Mouse (Mus musculus) layer of hippocampus, adult 2 months (tissue): ENCODE data around the gene Gm49342. TPM values are rescaled to one million over a fixed set of nuclear protein-coding genes. Genes with fewer than 3 reads are reported as not detected.
"Not testable (repeated sequence)": the region's sequence is repeated elsewhere in the genome, so short reads cannot be mapped to it uniquely, and the experiment has no call there.

Experiments
- DNase-seq, 2 experiments: peaks; one replicate each; pipeline ENCODE4 v3.0.0; 2022; ENCODE audit warnings: low spot score in 2 of 2
- H3K27ac ChIP-seq: fragments of 200-600 bp; 2 replicates; pipeline ENCODE4 v1.8.1; 2022
- H3K4me3 ChIP-seq: fragments of 200-600 bp; 2 replicates; pipeline ENCODE4 v1.8.1; 2022; ENCODE audit warnings: mild to moderate bottlenecking
- CTCF ChIP-seq: fragments of 200-600 bp; conservative IDR thresholded peaks from 2 replicates; pipeline ENCODE4 v1.8.1; 2022; ENCODE audit warnings: antibody characterized with exemption, mild to moderate bottlenecking, moderate library complexity
- total RNA-seq, 2 experiments: library from RNA; stranded (reverse); gene quantifications; 2 replicates each; pipeline ENCODE4 v1.2.3; 2021

Gm49342 gene
- total RNA-seq, 2 experiments from 2014 or later, result 5.2 to 12.0 TPM

DNA sequence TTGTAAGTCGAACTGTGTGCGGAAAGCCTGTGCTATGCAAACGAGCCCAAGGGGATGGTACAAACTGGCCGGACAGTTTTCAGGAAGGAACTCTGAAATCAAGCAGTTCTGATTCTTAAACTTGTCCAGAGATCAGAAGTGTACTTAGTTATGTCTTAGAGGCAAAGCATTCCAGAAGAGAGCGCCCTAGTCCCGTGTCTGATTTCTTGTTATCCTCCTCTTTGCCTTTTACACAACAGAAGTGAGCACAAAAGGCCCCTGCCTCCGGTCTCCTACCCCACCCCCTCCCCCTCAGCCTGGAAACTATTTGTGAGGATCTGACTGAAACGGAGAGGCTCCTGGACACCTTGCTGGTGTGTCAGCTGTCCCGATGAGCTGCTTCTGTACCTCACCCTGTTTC is 32.4 kb downstream of the Gm49342 start:
- no peak for DNase-seq
- Histone ChIP-seq H3K4me3 (no peak overlapping the region), H3K27ac (peak overlapping the region; percentile 36; the same call in 1 of the 2 replicates)
- peak; percentile 49 for TF ChIP-seq CTCF

DNA sequence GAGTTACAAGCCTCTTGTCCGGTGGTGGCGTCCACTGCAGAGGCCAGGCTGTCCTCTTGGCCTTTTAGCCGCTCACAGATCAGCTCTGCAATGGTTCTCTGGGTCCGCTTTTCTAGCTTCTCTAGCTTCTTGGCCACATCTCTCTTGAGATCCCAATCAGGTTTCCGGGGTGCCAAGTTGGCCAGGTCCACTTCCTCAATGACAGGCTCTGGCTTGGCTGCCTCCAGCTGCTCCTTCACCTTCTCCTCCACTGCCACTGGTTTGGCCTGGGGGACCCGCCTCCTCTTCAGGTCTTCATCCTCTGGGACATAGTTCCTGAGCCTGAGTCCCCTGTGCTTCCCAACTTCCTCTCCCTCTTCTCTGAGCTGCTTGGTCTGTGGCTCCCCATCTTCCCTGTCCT is 34.1 kb downstream of the Gm49342 start:
- DNase-seq, H3K4me3 ChIP-seq, H3K27ac ChIP-seq: not testable (repeated sequence)

DNA sequence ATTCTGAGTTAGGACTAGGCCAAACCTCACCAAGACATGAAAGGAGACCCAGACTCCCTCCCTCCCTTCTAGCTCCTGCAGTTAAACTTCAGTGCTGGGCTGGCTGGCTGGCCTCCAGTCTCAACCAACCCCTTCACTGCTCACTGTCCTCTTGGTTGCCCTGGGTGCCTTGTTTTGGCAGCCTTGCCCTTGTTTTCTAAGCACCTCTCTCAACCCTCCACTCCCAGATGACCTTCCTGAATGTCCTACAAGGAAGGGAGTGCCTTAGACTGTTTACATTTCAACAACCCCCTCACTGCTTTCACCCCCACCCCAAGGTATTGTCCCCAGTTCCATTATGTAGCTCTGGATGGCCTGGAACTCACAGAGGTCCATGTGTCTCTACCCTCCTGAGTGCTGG is 35.3 kb downstream of the Gm49342 start:
- H3K27ac ChIP-seq, result no peak overlapping the region
- H3K4me3 ChIP-seq, result no peak overlapping the region
- no peak for TF ChIP-seq CTCF
- no peak for DNase-seq

DNA sequence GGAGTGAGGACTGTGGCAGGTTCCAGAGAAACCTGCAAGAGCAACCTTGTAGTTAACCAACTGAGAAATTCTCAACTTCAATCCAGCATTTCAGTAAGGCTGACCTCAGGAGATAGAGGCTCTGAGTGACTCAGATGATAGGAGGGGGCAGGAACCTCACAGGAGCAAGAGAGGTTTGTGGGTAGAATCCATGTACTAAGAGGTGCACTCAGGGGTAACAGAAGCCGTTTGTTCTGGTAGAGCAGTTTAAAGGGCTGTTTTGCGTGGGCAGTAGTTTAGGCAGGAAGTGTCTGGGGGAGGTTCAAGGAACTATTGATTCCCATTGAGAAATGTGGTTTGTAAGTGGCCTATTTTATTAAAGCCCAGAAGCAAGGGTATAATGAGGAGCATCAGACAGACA is 36.9 kb downstream of the Gm49342 start:
- H3K27ac ChIP-seq, result no peak overlapping the region
- no peak for DNase-seq
- H3K4me3 ChIP-seq, result no peak overlapping the region
- no peak for TF ChIP-seq CTCF

DNA sequence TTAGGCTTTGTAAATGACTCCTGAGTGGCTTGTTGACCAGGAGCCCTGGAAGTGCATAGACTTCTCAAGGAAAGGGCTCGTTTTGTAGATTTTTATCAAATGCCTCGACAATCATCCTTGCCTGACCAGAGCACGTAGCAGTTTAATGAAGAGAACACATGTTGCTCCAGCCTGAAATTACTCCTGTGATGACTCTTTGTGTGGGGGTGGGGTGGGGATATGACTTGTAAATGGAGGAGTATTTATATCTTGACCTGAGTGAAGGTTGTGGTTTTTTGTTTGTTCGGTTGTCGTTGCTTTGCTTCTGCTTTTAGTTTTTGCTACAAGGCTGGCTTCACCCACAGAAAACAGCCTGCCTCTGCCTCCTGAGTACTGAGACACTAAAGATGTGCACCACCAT is 37.5 kb downstream of the Gm49342 start:
- no peak for TF ChIP-seq CTCF
- Histone ChIP-seq H3K4me3 (no peak overlapping the region), H3K27ac (no peak overlapping the region)
- no peak for DNase-seq

DNA sequence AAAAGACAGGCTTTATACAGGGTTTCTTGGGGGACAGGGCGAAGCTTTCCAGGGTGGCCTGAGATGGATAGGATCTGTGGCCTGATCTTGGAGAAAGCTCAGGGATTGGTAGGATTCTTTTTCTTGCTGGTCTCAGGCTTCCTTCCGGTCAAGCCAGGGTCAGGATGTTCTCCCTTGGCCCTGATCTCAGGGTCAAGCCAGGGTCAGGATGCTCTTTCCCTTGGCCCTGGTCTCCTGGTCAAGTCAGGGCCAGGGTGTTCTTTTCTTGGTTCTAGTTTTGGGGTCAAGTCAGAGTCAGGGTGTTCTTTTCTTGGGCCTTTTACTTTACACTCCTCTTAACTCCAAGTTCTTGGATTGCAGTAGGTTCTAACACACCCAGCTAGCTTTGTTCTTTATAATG is 43.4 kb downstream of the Gm49342 start:
- no peak overlapping the region for H3K4me3 ChIP-seq
- H3K27ac ChIP-seq, result no peak overlapping the region
- no peak for DNase-seq
- no peak for TF ChIP-seq CTCF

DNA sequence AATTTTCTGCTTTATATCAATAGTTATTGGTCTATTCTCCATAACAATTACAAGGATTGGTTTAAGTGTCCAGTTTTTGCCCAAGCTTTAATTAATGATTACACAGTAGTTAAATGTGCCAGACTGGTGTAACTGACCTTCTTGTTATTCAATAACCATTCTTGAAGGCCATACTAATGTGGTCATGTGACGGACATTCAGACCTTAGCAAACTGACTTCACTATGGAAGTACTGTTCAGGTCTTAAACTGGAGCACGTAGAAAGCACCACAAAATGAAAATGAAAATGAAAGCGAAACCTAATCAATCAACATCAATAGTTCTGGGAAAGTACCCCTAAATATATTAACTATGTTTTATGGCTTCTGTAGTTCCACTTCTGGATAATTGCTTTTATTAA is 46.7 kb downstream of the Gm49342 start:
- DNase-seq, result no peak
- no peak overlapping the region for H3K27ac ChIP-seq
- no peak for TF ChIP-seq CTCF
- no peak overlapping the region for H3K4me3 ChIP-seq

DNA sequence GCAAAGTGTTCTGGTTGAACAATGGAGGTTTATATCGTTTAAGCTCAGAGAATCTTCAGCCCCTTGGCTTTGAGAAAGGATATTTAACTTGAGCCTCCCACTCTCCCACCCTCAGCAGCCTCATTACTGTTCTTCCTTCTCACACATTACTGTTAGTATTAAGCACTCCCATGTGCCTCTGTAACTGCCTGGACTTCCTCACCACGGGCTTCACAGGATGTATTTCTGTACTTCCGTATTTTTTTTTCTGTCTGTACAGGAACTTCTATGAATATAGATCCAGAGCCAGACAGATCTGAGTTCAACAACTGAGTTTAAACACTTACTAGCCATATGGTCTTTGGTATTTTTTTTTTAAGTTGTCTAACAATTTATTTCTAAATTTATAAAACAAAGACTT is 52.8 kb downstream of the Gm49342 start:
- no peak for DNase-seq
- peak overlapping the region; percentile 75 for H3K27ac ChIP-seq
- no peak overlapping the region for H3K4me3 ChIP-seq
- TF ChIP-seq CTCF, result no peak

DNA sequence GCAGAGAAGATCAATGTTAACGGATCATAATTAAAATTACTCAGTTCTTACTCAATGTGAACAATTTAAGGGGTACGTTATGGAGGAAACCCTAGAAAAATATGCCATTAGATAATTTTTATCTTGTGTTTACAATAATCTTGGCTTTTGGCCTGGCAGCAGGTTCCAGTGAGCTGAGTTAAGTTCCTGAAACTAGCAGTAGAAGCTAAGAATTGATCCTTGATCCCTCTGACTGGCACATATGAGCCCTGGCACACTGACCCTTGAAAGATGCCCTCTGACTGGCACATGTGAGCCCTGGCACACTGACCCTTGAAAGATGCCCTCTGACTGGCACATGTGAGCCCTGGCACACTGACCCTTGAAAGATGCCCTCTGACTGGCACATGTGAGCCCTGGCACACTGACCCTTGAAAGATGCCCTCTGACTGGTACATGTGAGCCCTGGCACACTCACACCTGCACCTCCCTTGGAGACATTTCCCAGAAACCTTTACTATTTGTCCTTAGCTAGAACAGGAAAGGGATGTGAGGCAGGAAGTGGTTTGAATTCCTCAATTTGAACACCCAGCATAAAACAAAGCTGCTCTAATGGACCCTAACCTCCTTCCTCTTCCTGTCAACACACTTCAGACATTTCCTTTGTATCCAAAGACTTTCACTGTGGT is 53.8 kb downstream of the Gm49342 start:
- Histone ChIP-seq H3K4me3 (no peak overlapping the region), H3K27ac (peak overlapping the region; percentile 75)
- TF ChIP-seq CTCF, result no peak
- no peak for DNase-seq

DNA sequence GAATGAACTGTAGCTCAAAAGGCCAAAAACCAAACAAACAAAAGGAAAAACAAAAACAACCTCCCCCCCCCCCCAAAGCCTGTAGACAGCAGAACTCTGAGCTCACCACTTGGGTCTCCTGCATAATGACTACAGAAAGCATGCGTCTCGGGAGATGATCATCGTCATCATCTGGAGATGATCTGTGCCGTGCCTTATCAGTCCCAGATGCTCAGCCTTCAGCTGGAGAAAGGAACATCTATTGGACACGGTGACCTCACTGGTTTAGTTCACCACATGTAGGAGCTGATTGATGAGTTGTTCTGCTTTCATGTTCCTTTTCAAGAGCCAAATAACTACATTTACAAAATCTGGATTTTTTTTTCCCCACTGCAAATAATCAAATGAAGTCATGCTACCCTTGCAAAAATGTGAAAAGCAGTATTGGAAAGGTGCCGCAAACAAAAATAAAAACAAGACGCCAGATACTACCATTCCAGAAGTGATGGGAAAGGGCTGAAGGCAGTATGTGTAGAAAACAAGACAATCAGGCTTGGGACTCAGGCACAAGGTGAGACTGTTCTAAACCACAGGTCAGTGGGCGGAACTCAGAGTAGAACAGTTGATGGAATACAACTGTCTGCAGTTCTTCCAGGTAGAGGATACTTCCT is 63.0 kb downstream of the Gm49342 start, which contains the start of gene Rnase10:
Rnase10 (plus strand) TSS at position 600 of the 650 bp plus-strand sequence.
- Histone ChIP-seq H3K27ac (peak within 1 kb of the TSS; percentile 73), H3K4me3 (no peak within 1 kb of the TSS)
- no peak for TF ChIP-seq CTCF
- DNase-seq, result no peak

DNA sequence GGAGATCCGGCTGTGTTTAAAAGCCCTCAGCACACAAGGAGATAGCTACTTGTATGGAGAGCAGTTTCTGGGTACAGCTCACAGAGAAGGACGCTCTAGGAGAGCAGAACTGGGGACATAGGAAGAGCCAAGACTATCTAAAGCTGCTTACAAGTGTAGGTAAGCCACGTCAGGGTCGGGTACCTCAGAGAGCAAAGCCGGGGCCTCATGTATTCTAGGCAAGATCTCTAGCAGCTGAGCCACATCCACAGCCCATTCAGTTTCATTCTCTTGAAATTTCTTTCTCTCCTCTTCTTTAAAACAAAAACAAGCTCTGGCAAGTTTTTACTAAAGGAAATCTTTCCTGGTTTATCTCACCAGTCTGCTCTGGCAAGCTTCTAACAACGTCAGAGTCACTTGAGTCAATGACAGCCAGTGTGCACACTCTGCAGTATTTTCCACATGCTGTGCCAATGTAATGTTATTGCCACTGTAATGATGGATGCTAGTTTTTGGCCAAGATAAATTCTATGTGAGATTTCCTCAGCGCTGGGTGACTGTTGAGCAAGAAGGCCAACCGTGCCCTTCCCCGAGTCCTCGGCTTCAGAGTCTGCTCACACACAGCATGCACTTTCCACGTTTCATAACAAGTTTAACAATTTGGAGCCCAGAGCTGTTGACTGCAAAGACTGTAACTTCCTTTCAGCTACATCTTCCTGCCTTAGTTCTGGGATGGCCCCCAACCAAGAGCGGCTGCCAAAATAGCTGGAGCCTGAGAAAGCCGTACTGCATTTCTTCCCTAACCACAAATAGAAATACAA is 63.8 kb downstream of the Gm49342 start:
- H3K4me3 ChIP-seq, result no peak overlapping the region
- peak; percentile 8 to 11 for DNase-seq
- peak overlapping the region; percentile 73 for H3K27ac ChIP-seq
- no peak for TF ChIP-seq CTCF

DNA sequence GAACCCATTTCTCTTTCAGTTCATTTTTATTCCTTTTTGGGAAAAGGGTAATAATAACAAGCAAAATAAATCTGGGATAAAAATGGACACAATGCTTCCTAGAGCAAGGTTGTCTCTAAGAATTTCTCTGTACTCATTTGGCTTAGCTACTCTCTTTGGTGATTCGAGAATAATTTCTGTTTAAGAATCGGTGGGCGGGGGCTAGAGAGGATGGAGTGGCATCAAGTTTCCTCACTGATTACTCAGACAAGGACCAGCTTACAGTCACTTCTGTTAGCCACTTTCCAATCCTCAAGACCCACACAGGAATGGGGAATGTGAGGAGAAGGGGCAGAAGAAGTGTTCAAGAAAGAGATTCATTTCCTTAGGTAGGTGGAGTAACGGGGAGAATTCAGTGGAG is 64.5 kb downstream of the Gm49342 start:
- no peak for TF ChIP-seq CTCF
- Histone ChIP-seq H3K4me3 (no peak overlapping the region), H3K27ac (peak overlapping the region; percentile 73)
- no peak for DNase-seq

DNA sequence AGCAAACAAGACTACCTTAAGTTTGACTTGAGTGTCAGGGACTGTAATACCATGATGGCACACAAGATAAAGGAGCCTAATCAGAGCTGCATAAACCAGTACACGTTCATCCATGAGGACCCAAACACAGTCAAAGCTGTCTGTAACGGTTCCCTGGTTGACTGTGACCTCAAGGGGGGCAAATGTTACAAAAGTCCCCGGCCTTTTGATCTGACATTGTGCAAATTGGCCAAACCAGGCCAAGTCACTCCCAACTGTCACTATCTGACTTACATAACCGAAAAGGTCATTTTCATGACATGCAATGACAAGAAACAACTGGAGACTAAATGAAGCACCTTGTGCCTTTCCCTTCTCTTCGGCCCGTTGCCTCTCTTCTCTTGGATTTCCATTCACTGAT is 65.3 kb downstream of the Gm49342 start:
- Histone ChIP-seq H3K4me3 (no peak overlapping the region), H3K27ac (no peak overlapping the region)
- no peak for DNase-seq
- TF ChIP-seq CTCF, result no peak

Other genes starting within 250 kb of the Gm49342 start
- not detected for gene Olfr748, start 237.1 kb upstream of the Gm49342 start, total RNA-seq
- gene Olfr749, start 199.4 kb upstream of the Gm49342 start, total RNA-seq, result not detected
- 10 to 100 TPM; 67.0 to 69.7 TPM for gene Ttc5, start 159.0 kb upstream of the Gm49342 start, total RNA-seq
- gene Ccnb1ip1, start 136.8 kb upstream of the Gm49342 start, total RNA-seq, result not detected
- 10 to 100 TPM; 27.5 to 31.9 TPM for gene Parp2, start 136.7 kb upstream of the Gm49342 start, total RNA-seq
- gene Tep1, start 74.0 kb upstream of the Gm49342 start, total RNA-seq, result 1 to 10 TPM; 2.4 to 3.2 TPM
- gene Klhl33, start 47.0 kb upstream of the Gm49342 start, total RNA-seq, result 1 to 10 TPM; 5.4 to 5.9 TPM
- 10 to 100 TPM; 35.0 to 36.0 TPM for gene Osgep, start 19.6 kb upstream of the Gm49342 start, total RNA-seq
- gene Apex1, start 19.5 kb upstream of the Gm49342 start, total RNA-seq, result 10 to 100 TPM; 70.3 to 73.4 TPM
- gene Pip4p1, start 13.7 kb upstream of the Gm49342 start, total RNA-seq, result 10 to 100 TPM; 92.9 to 95.6 TPM
- 10 to 100 TPM; 14.0 to 17.1 TPM for gene Pnp, start 13.4 kb upstream of the Gm49342 start, total RNA-seq
- gene Pnp2, start 11.5 kb downstream of the Gm49342 start, total RNA-seq, result 1 to 10 TPM in 1 of 2 experiments, under 1 TPM in 1; 0.83 to 1.1 TPM
- gene Rnase10, start 63.2 kb downstream of the Gm49342 start, total RNA-seq, result not detected
- not detected for gene Rnase9, start 97.4 kb downstream of the Gm49342 start, total RNA-seq
- gene Rnase11, start 105.6 kb downstream of the Gm49342 start, total RNA-seq, result not detected
- gene Rnase12, start 113.1 kb downstream of the Gm49342 start, total RNA-seq, result not detected
- not detected for gene Olfr750, start 129.9 kb downstream of the Gm49342 start, total RNA-seq
- 10 to 100 TPM; 15.0 to 18.0 TPM for gene Rnase4, start 146.6 kb downstream of the Gm49342 start, total RNA-seq
- 1 to 10 TPM; 3.5 to 4.8 TPM for gene Ang, start 146.6 kb downstream of the Gm49342 start, total RNA-seq
- gene Eddm3b, start 169.9 kb downstream of the Gm49342 start, total RNA-seq, result not detected
- not detected for gene Rnase6, start 179.4 kb downstream of the Gm49342 start, total RNA-seq
- gene Rnase1, start 202.3 kb downstream of the Gm49342 start, total RNA-seq, result 1 to 10 TPM; 3.4 to 4.8 TPM
- under 1 TPM in 1 of 2 experiments, not detected in 1; 0.51 TPM for gene Rnase2b, start 217.7 kb downstream of the Gm49342 start, total RNA-seq